Mouse (Mus musculus) erythroid progenitor cell, adult 5-6 weeks (primary cell): Measurements from ENCODE around the gene Olfr644. TPM values are rescaled to one million over a fixed set of nuclear protein-coding genes. Genes with fewer than 3 reads are reported as not detected.

Source experiments
- ATAC-seq: replicated peaks from 2 replicates; pipeline ENCODE4 v1.8.0; 2016; ENCODE audit warnings: moderate number of reproducible peaks, mild to moderate bottlenecking, moderate TSS enrichment, inconsistent platforms; ENCODE audit not compliant: poor library complexity, low FRiP score, severe bottlenecking
- total RNA-seq, 2 experiments: library from RNA; stranded (forward) in 1 of 2; stranded (reverse) in 1 of 2; fragments of 150-400 nt in 1 of 2; fragments of 186-747, 209-891 nt in 1 of 2; gene quantifications; 2 replicates each; pipeline versions ENCODE4 v1.2.3 to v1.2.4; 2015 to 2017; ENCODE audit warnings: low replicate concordance in 2 of 2

The Olfr644 gene
- total RNA-seq (2015; ENCODE audit: low replicate concordance) = not detected in 2 replicates
- not detected in 2 replicates for total RNA-seq (2017; ENCODE audit: low replicate concordance)

DNA sequence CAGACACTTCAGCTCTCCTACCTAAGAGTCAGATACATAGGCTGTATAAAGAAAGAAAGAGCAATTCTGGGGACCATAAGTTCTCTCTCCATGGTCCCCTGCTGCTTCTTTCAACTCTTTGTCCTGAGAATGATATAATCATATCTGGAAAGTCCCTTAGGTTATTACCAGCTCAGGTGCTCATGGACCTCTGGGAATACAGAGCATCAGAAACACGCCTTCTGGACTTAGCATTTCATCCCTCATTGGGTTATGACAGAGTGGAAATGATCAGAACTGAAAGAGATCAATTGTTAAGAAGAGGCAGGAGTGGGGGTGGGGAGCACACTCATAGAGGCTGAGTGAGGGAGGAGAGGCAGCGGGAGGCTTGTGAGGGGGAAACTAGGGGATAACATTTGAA, at the start of gene Olfr644:
Olfr644 (minus strand) TSS at position 101 of the 400 bp plus-strand sequence.
- no peak for ATAC-seq

DNA sequence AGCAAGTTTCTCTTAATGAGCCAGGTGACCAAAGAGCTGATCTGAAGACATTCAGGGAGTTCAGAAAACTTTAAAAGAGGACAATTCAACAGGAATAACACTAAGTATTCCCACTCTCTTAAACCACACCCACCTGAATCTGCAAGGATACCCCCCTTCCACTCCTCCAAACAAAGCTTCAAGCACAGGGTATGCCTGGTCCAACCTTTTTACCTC, 33.0 kb upstream of the Olfr644 start, which contains the start of gene Olfr646:
Olfr646 (plus strand) TSS at position 117 of the 216 bp plus-strand sequence.
- ATAC-seq = no peak

DNA sequence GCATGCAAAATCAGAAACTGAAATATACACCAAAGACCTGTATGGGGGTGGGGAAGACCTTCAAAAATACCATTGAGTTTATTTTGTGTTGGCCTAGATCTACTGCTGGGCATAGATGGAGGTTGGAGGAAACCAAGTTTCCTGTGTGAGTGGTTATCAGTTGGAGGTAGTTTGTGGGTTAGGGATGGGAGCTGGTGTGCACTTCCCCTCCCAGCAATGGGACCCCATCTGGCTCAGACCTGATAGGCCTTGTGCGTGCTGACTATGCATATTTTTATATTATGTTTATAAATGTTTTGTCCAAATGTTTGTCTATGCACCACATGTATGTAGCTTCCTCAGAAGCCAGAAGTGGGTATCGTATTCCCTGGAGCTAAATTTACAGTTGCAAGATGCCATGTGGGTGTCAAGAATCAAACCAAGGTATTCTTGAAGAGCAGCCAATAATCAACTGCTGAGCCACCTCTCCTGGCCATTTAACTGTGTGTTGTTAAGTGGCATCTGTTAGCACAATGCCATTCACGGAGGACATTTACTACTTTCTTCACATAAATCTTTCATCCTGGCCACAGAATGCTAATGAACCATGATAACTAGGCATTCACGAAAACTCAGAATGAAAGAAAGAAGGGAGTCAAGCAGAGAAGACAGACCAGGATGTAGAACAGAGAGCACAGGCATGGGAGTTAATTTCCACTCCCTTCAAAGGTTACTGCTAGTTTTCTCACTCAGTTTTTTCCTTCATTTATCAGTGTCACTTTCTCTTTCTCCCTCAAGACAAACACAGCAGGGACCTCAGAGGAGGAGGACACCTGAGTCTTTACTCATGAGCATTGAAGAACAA, 32.5 kb upstream of the Olfr644 start:
- ATAC-seq = no peak

DNA sequence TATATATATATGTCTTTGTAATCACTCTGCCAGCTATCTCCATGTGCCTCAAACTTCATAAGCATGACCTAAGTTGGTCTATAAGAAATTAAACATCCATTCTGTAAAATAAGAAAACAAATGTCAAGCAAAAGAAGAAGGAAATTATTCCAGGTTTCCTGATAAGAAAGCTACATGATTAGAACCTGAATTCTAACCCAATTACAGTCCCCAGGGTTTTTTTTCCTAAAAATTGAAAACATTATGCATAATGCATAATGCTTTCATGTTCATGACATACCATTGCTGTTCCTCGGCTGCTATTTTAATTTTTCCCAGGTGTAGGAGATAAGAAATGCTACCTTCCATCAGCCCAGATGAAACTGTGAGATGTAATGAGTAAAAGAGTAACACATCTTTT, 13.7 kb upstream of the Olfr644 start, which contains the start of gene Olfr645:
Olfr645 (minus strand) TSS at position 101 of the 400 bp plus-strand sequence.
- no peak for ATAC-seq

- no peak for ATAC-seq
Observed at GRCm38 (mm10) chr7:104061345-104061744, 10.3 kb downstream of the Olfr644 start, which contains the start of gene 4930516K23Rik. TSS of gene 4930516K23Rik (minus strand) at chr7:104061445.

DNA sequence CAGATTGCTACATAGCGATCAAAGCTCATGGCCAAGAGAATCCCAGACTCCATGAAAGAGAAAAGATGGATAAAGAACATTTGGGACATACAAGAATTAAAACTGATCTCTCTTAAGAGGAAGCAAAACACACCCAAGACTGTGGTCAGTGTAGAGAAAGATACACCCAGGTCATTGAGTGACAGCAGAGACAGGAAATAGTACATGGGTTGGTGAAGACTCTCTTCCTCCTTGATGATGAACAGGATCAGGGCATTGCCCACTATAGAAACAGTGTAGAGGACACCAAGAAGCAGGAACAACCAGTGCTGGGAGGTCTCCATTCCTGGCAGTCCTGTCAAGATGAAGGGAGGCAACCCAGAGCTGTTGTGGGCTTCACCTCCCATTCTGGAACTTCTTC, 12.5 kb downstream of the Olfr644 start:
- no peak for ATAC-seq

- no peak for ATAC-seq
Observed at GRCm38 (mm10) chr7:104052566-104052965, 19.1 kb downstream of the Olfr644 start, which contains the start of gene Olfr642. TSS of gene Olfr642 (minus strand) at chr7:104052666.

DNA sequence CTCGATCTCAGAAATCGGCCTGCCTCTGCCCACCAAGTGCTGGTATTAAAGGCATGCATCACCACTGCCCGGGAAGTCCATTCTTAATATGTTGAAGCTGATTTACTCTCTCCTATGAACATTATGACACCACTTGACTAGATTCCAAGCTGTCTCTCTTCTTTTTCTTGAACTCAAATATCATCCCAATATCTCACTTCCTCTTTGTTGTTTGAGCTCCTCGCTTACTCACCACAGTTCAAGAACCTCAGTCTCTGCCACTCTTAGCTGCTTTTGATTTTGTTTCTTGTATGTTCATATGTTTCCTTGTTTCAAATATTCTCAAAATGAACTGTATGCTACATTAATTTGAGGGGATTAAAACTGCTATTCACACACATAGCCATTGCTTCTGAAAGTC, 20.9 kb downstream of the Olfr644 start:
- ATAC-seq = no peak

DNA sequence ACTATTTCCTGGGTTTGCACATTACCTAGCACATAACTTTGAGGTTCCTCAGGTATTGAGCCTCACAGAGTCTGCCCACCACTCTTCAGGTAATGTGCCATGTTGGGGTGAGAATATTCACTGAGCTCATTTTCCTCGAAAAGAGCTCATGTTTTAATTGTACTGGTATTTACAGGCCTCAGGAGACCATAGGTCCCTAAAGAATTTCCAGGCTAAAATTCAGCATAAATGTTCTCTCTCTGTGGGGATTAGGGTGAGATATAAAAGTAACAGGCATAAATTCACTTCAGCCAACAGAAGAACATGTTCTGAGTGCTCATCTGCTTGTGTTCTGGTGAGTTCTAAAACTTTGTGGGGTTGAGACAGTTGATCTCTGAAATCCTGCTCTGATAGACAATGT, 36.5 kb downstream of the Olfr644 start, which contains the start of gene Olfr641:
Olfr641 (plus strand) TSS at position 301 of the 400 bp plus-strand sequence.
- no peak for ATAC-seq

DNA sequence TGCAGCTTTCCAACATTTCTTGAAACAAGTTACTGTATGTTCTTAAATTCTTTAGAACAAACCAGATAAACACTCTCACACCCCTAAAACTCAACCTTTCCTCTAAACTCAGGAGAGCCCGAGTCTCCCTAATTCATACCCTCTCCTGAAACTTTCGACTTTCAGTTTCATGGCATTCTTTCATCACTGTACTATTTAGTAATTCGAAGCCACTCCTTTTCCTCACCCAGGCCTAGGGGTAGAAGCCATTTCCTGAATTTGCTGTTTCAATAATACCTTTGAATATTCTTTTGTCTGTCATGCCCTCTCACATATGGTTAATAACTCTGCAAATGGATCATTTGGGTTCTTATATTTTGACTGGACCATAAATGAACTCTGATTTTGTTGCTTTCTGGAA, 44.7 kb downstream of the Olfr644 start:
- no peak for ATAC-seq

GRCm38 (mm10) chr7:104025473-104025872, 46.2 kb downstream of the Olfr644 start, which contains the start of gene Olfr640:
TSS of gene Olfr640 (minus strand) at chr7:104025573.
- ATAC-seq = no peak

DNA sequence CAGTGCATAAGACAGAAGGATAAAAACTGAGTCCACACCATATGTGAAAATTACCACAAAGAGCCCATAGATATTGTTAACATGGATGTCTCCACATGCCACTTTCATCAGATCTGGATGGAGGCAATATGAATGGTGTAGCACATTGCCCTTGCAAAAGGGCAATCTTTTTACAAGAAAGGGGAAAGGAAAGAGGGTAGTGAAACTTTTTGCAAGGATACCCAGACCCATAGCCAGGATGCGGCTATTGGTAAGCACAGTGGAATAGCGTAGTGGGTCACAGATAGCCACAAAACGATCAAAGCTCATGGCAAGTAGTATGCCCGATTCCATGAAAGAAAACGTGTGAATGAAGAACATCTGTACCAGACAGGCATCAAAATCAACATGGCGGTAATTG, 50.0 kb downstream of the Olfr644 start:
- no peak for ATAC-seq

DNA sequence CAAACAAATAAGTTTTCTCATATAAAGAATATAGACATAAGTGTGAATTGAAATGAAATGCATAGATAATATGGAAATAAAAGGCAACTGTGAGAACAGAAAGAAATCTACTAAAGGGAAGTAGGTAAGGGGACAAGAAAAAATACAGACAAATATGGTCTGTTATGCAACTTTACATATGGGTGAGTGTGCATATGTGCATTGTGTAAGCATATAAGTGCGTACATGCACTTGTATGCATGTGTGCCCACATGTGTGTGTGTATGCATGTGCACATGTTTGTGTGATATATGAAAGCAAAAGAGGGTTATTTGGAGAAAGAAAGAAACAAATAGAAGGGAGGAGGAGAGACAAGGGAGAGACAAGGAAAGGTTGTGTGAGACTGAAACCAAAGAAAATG, 52.7 kb downstream of the Olfr644 start:
- no peak for ATAC-seq

- ATAC-seq = no peak
Observed at GRCm38 (mm10) chr7:104017203-104017602, 54.5 kb downstream of the Olfr644 start, which contains the start of gene Olfr639. TSS of gene Olfr639 (minus strand) at chr7:104017303.

Other genes starting within 250 kb of the Olfr644 start
- gene Hbb-bs, start 243.8 kb downstream of the Olfr644 start, total RNA-seq (2015; ENCODE audit: low replicate concordance) = 118,402 and 120,100 TPM in 2 replicates
- 41,622 and 62,915 TPM in 2 replicates for gene Hbb-bs, start 243.8 kb downstream of the Olfr644 start, total RNA-seq (2017; ENCODE audit: low replicate concordance)
- not detected in 2 replicates for gene Hbb-bh2, start 231.3 kb downstream of the Olfr644 start, total RNA-seq (2015; ENCODE audit: low replicate concordance)
- not detected in 2 replicates for gene Hbb-bh2, start 231.3 kb downstream of the Olfr644 start, total RNA-seq (2017; ENCODE audit: low replicate concordance)
- not detected in 2 replicates for gene Hbb-bh1, start 228.7 kb downstream of the Olfr644 start, total RNA-seq (2015; ENCODE audit: low replicate concordance)
- not detected in 2 replicates for gene Hbb-bh1, start 228.7 kb downstream of the Olfr644 start, total RNA-seq (2017; ENCODE audit: low replicate concordance)
- not detected in 2 replicates for gene Hbb-y, start 218.7 kb downstream of the Olfr644 start, total RNA-seq (2015; ENCODE audit: low replicate concordance)
- gene Hbb-y, start 218.7 kb downstream of the Olfr644 start, total RNA-seq (2017; ENCODE audit: low replicate concordance) = not detected in 2 replicates
- gene Olfr66, start 185.6 kb downstream of the Olfr644 start, total RNA-seq (2015; ENCODE audit: low replicate concordance) = not detected in 2 replicates
- not detected in 2 replicates for gene Olfr66, start 185.6 kb downstream of the Olfr644 start, total RNA-seq (2017; ENCODE audit: low replicate concordance)
- not detected in 2 replicates for gene Olfr64, start 177.4 kb downstream of the Olfr644 start, total RNA-seq (2015; ENCODE audit: low replicate concordance)
- not detected in 2 replicates for gene Olfr64, start 177.4 kb downstream of the Olfr644 start, total RNA-seq (2017; ENCODE audit: low replicate concordance)
- not detected in 2 replicates for gene Olfr65, start 168.4 kb downstream of the Olfr644 start, total RNA-seq (2015; ENCODE audit: low replicate concordance)
- gene Olfr65, start 168.4 kb downstream of the Olfr644 start, total RNA-seq (2017; ENCODE audit: low replicate concordance) = not detected in 2 replicates
- gene Olfr631, start 143.0 kb downstream of the Olfr644 start, total RNA-seq (2015; ENCODE audit: low replicate concordance) = not detected in 2 replicates
- not detected in 2 replicates for gene Olfr631, start 143.0 kb downstream of the Olfr644 start, total RNA-seq (2017; ENCODE audit: low replicate concordance)
- not detected in 2 replicates for gene Olfr632, start 137.5 kb downstream of the Olfr644 start, total RNA-seq (2015; ENCODE audit: low replicate concordance)
- gene Olfr632, start 137.5 kb downstream of the Olfr644 start, total RNA-seq (2017; ENCODE audit: low replicate concordance) = not detected in 2 replicates
- gene Olfr633, start 127.4 kb downstream of the Olfr644 start, total RNA-seq (2015; ENCODE audit: low replicate concordance) = not detected in 2 replicates
- gene Olfr633, start 127.4 kb downstream of the Olfr644 start, total RNA-seq (2017; ENCODE audit: low replicate concordance) = 0.15 TPM in 1 of 2 replicates, not detected in the other
- not detected in 2 replicates for gene Olfr635, start 100.7 kb downstream of the Olfr644 start, total RNA-seq (2015; ENCODE audit: low replicate concordance)
- gene Olfr635, start 100.7 kb downstream of the Olfr644 start, total RNA-seq (2017; ENCODE audit: low replicate concordance) = not detected in 2 replicates
- gene Olfr638, start 73.1 kb downstream of the Olfr644 start, total RNA-seq (2015; ENCODE audit: low replicate concordance) = not detected in 2 replicates
- not detected in 2 replicates for gene Olfr638, start 73.1 kb downstream of the Olfr644 start, total RNA-seq (2017; ENCODE audit: low replicate concordance)
- gene Olfr639, start 54.6 kb downstream of the Olfr644 start, total RNA-seq (2015; ENCODE audit: low replicate concordance) = not detected in 2 replicates
- not detected in 2 replicates for gene Olfr639, start 54.6 kb downstream of the Olfr644 start, total RNA-seq (2017; ENCODE audit: low replicate concordance)
- gene Olfr640, start 46.3 kb downstream of the Olfr644 start, total RNA-seq (2015; ENCODE audit: low replicate concordance) = not detected in 2 replicates
- not detected in 2 replicates for gene Olfr640, start 46.3 kb downstream of the Olfr644 start, total RNA-seq (2017; ENCODE audit: low replicate concordance)
- not detected in 2 replicates for gene Olfr641, start 36.4 kb downstream of the Olfr644 start, total RNA-seq (2015; ENCODE audit: low replicate concordance)
- not detected in 2 replicates for gene Olfr641, start 36.4 kb downstream of the Olfr644 start, total RNA-seq (2017; ENCODE audit: low replicate concordance)
- gene Olfr642, start 19.2 kb downstream of the Olfr644 start, total RNA-seq (2015; ENCODE audit: low replicate concordance) = not detected in 2 replicates
- gene Olfr642, start 19.2 kb downstream of the Olfr644 start, total RNA-seq (2017; ENCODE audit: low replicate concordance) = not detected in 2 replicates
- not detected in 2 replicates for gene 4930516K23Rik, start 10.4 kb downstream of the Olfr644 start, total RNA-seq (2015; ENCODE audit: low replicate concordance)
- gene 4930516K23Rik, start 10.4 kb downstream of the Olfr644 start, total RNA-seq (2017; ENCODE audit: low replicate concordance) = not detected in 2 replicates
- gene Olfr645, start 13.6 kb upstream of the Olfr644 start, total RNA-seq (2015; ENCODE audit: low replicate concordance) = not detected in 2 replicates
- not detected in 2 replicates for gene Olfr645, start 13.6 kb upstream of the Olfr644 start, total RNA-seq (2017; ENCODE audit: low replicate concordance)
- gene Olfr646, start 33.0 kb upstream of the Olfr644 start, total RNA-seq (2015; ENCODE audit: low replicate concordance) = not detected in 2 replicates
- gene Olfr646, start 33.0 kb upstream of the Olfr644 start, total RNA-seq (2017; ENCODE audit: low replicate concordance) = not detected in 2 replicates
- gene Ubqln5, start 58.0 kb upstream of the Olfr644 start, total RNA-seq (2015; ENCODE audit: low replicate concordance) = not detected in 2 replicates
- gene Ubqln5, start 58.0 kb upstream of the Olfr644 start, total RNA-seq (2017; ENCODE audit: low replicate concordance) = not detected in 2 replicates
- not detected in 2 replicates for gene Olfr643, start 65.5 kb upstream of the Olfr644 start, total RNA-seq (2015; ENCODE audit: low replicate concordance)
- not detected in 2 replicates for gene Olfr643, start 65.5 kb upstream of the Olfr644 start, total RNA-seq (2017; ENCODE audit: low replicate concordance)
- not detected in 2 replicates for gene Ubqln3, start 71.4 kb upstream of the Olfr644 start, total RNA-seq (2015; ENCODE audit: low replicate concordance)
- not detected in 2 replicates for gene Ubqln3, start 71.4 kb upstream of the Olfr644 start, total RNA-seq (2017; ENCODE audit: low replicate concordance)
- not detected in 2 replicates for gene Ubqlnl, start 78.7 kb upstream of the Olfr644 start, total RNA-seq (2015; ENCODE audit: low replicate concordance)
- gene Ubqlnl, start 78.7 kb upstream of the Olfr644 start, total RNA-seq (2017; ENCODE audit: low replicate concordance) = not detected in 2 replicates
- gene Olfm5, start 93.0 kb upstream of the Olfr644 start, total RNA-seq (2015; ENCODE audit: low replicate concordance) = not detected in 2 replicates
- not detected in 2 replicates for gene Olfm5, start 93.0 kb upstream of the Olfr644 start, total RNA-seq (2017; ENCODE audit: low replicate concordance)
- gene Olfr648, start 111.5 kb upstream of the Olfr644 start, total RNA-seq (2015; ENCODE audit: low replicate concordance) = 0.72 and 1.3 TPM in 2 replicates
- 0.68 TPM in 1 of 2 replicates, not detected in the other for gene Olfr648, start 111.5 kb upstream of the Olfr644 start, total RNA-seq (2017; ENCODE audit: low replicate concordance)
- gene Olfr649, start 124.1 kb upstream of the Olfr644 start, total RNA-seq (2015; ENCODE audit: low replicate concordance) = not detected in 2 replicates
- 0.83 TPM in 1 of 2 replicates, not detected in the other for gene Olfr649, start 124.1 kb upstream of the Olfr644 start, total RNA-seq (2017; ENCODE audit: low replicate concordance)
- 1.7 TPM in 1 of 2 replicates, not detected in the other for gene Trim6, start 146.9 kb upstream of the Olfr644 start, total RNA-seq (2015; ENCODE audit: low replicate concordance)
- not detected in 2 replicates for gene Trim6, start 146.9 kb upstream of the Olfr644 start, total RNA-seq (2017; ENCODE audit: low replicate concordance)
- gene Trim34a, start 172.6 kb upstream of the Olfr644 start, total RNA-seq (2015; ENCODE audit: low replicate concordance) = 9.0 and 11.7 TPM in 2 replicates
- 7.6 and 13.5 TPM in 2 replicates for gene Trim34a, start 172.6 kb upstream of the Olfr644 start, total RNA-seq (2017; ENCODE audit: low replicate concordance)
- gene Trim5, start 216.2 kb upstream of the Olfr644 start, total RNA-seq (2015; ENCODE audit: low replicate concordance) = 2.5 TPM in 1 of 2 replicates, not detected in the other
- gene Trim5, start 216.2 kb upstream of the Olfr644 start, total RNA-seq (2017; ENCODE audit: low replicate concordance) = 0.76 and 1.5 TPM in 2 replicates
- 31.0 and 59.5 TPM in 2 replicates for gene Trim12a, start 243.6 kb upstream of the Olfr644 start, total RNA-seq (2015; ENCODE audit: low replicate concordance)
- 19.6 and 27.3 TPM in 2 replicates for gene Trim12a, start 243.6 kb upstream of the Olfr644 start, total RNA-seq (2017; ENCODE audit: low replicate concordance)